Mouse (Mus musculus) limb, embryonic 13.5 days (tissue): ENCODE results near the gene Bckdhb. TPM values are rescaled to one million over a fixed set of nuclear protein-coding genes. Genes with fewer than 3 reads are reported as not detected.
A peak's percentile ranks its signal among the peaks of the same experiment; 100 is the strongest.

Experiments
- ATAC-seq: fragments of 200-750 bp; cut with Nextera tagmentation; 2 replicates; pipeline ENCODE4 v1.8.0; 2017; ENCODE audit warnings: low read depth, moderate number of reproducible peaks, moderate TSS enrichment; ENCODE audit not compliant: low FRiP score
- H3K27ac ChIP-seq: fragments of 300-500 bp; sonication (generic); 2 replicates; pipeline ENCODE4 v1.5.1; 2015; ENCODE audit warnings: inconsistent platforms, mild to moderate bottlenecking, moderate library complexity
- H3K27me3 ChIP-seq: fragments of 300-500 bp; sonication (generic); 2 replicates; pipeline ENCODE4 v1.6.1; 2015; ENCODE audit warnings: mild to moderate bottlenecking, inconsistent platforms
- H3K36me3 ChIP-seq: fragments of 300-500 bp; sonication (generic); 2 replicates; pipeline ENCODE4 v1.6.1; 2015; ENCODE audit warnings: inconsistent platforms, mild to moderate bottlenecking, moderate library complexity
- H3K4me1 ChIP-seq: fragments of 300-500 bp; sonication (generic); 2 replicates; pipeline ENCODE4 v1.6.1; 2015; ENCODE audit warnings: inconsistent platforms
- H3K4me2 ChIP-seq: fragments of 300-500 bp; sonication (generic); replicated peaks from 2 replicates; pipeline ENCODE4 v1.6.1; 2015; ENCODE audit warnings: inconsistent platforms, mild to moderate bottlenecking, moderate library complexity
- H3K4me3 ChIP-seq: fragments of 300-500 bp; sonication (generic); 2 replicates; pipeline ENCODE4 v1.5.1; 2015; ENCODE audit warnings: moderate library complexity, mild to moderate bottlenecking, inconsistent platforms
- H3K9ac ChIP-seq: fragments of 300-500 bp; sonication (generic); 2 replicates; pipeline ENCODE4 v1.6.1; 2015; ENCODE audit warnings: mild to moderate bottlenecking, inconsistent platforms
- H3K9me3 ChIP-seq: fragments of 300-500 bp; sonication (generic); 2 replicates; pipeline ENCODE4 v1.6.1; 2016; ENCODE audit warnings: inconsistent platforms
- WGBS: fragments of 180-500 bp; shearing (Covaris S2); methylation state at CpG from one replicate; pipeline ENCODE4 v1.1.7; 2015; 5-methylcytosine and 5-hydroxymethylcytosine counted together
- polyA plus RNA-seq: library from polyadenylated mRNA; unstranded; fragments of >200 nt; fragmentation: Nextera tagmentation; extraction: Ambion mirVana; gene quantifications from 2 replicates; pipeline ENCODE4 v1.2.1, GENCODE M21; 2015

The Bckdhb gene
- polyA plus RNA-seq, 1 experiment from 2014 or later: 53.4 TPM

DNA sequence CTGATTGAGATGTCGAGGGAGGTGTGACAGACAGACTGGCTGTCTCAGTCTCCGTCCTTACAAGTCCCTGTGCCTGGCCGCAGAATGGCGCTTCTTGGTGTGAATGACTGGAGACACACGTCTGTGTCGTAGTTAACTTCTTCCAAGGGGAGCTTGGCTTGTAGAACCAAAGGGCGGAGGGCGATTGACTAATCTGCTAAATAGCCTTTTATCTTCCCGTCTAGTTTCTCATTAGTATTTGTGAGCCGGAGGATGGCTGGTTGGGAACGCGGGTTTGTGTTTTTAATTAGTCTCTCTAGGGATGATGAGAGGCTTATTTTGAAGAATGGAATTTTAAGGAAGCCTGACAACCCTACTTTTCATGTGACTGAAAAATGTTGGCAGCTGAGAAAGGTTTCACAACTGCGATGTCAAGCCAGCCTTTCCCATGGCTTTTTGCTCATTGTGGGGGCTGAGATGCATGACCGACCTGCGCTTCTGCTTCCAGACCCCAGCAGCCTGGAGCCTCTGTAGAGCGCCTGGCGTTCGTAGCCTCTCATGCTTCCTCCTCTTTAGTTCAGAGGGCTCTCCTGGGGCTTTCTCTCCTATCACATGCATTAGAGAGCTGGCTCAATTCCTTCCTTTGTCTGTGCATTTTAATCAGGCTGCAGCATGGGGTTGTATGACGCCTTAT, 107.9 kb downstream of the Bckdhb start:
- no peaks in the 10 kb centered on the region for H3K36me3 ChIP-seq
- H3K4me3 ChIP-seq: no peak overlapping the region; the same call in 1 of the 2 replicates
- ATAC-seq: peak; percentile 53; the same call in 1 of the 2 replicates
- WGBS: 13% methylated on average over 19 of the region's 19 CpGs
- H3K9me3 ChIP-seq: no peaks in the 10 kb centered on the region
- H3K4me1 ChIP-seq: peaks cover 24% of the 10 kb centered on the region
- H3K9ac ChIP-seq: no peak overlapping the region
- peak overlapping the region; percentile 44 for H3K4me2 ChIP-seq
- 0 out of 2 replicates have a peak, but pooled peaks cover 6% of the 10 kb centered on the region for H3K27me3 ChIP-seq
- no peak overlapping the region for H3K27ac ChIP-seq

DNA sequence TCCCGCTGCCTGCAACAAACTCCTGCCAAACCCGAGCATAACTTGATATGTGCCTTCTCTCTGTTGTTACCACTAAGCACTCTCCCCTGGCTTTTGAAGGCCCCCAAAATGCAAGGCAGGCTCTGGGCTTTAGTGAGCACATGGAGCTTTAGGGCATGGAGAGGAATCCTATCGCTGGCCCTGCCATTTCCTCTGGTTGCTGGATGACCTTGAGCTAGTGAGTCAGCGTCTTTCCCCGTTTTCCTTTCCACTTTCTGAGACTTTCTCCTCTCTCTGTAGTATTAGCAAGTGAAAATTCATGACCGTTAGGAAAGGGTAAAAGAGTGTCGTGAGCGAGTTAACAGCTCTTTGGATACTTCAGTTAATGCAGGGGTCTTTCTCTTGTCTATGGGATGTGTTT, 111.1 kb downstream of the Bckdhb start:
- no peak overlapping the region for H3K4me3 ChIP-seq
- WGBS: 82% methylated on average over 8 of the region's 8 CpGs
- no peak overlapping the region for H3K4me2 ChIP-seq
- H3K36me3 ChIP-seq: no peaks in the 10 kb centered on the region
- no peak overlapping the region for H3K27ac ChIP-seq
- H3K4me1 ChIP-seq: peaks cover 28% of the 10 kb centered on the region
- ATAC-seq: no peak
- no peak overlapping the region for H3K9ac ChIP-seq
- 0 out of 2 replicates have a peak, but pooled peaks cover 3% of the 10 kb centered on the region for H3K27me3 ChIP-seq
- H3K9me3 ChIP-seq: no peaks in the 10 kb centered on the region

DNA sequence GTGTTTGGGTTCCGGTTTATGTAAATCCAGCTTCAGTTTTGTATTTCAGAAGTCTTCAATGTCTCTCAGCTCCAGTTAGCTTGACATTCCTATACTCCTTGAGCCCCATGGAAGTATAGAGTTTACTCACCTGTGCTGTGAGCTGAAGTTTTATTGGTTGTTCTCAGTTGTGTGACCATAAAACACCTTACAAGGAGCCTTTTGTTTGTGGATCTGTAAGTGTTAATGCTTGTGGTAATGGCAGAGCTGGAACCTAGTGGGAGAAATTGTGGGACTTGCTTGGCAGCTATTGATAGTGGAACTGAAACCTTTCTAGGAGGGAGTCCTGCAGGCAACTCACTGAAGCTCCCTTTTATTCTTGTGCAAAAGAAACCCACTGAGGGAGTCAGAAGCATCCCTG, 112.3 kb downstream of the Bckdhb start:
- Histone ChIP-seq H3K27me3 (no peaks in the 10 kb centered on the region), H3K9ac (no peak overlapping the region), H3K36me3 (no peaks in the 10 kb centered on the region), H3K9me3 (no peaks in the 10 kb centered on the region), H3K27ac (peak overlapping the region; percentile 55; the same call in 1 of the 2 replicates), H3K4me1 (peaks cover 27% of the 10 kb centered on the region), H3K4me2 (no peak overlapping the region), H3K4me3 (no peak overlapping the region)
- peak; percentile 54; the same call in 1 of the 2 replicates for ATAC-seq
- 55% methylated on average over 1 of the region's 1 CpGs for WGBS

- no peak overlapping the region for H3K27ac ChIP-seq
- H3K4me2 ChIP-seq: no peak overlapping the region
Measured at GRCm38 (mm10) chr9:84038946-84039345, 114.0 kb downstream of the Bckdhb start.

GRCm38 (mm10) chr9:84040376-84040775, 115.4 kb downstream of the Bckdhb start:
- no peak overlapping the region for H3K4me3 ChIP-seq
- H3K27ac ChIP-seq: no peak overlapping the region
- no peaks in the 10 kb centered on the region for H3K9me3 ChIP-seq
- no peak overlapping the region for H3K9ac ChIP-seq
- ATAC-seq: no peak
- H3K27me3 ChIP-seq: 0 out of 2 replicates have a peak, but pooled peaks cover 8% of the 10 kb centered on the region
- no peaks in the 10 kb centered on the region for H3K36me3 ChIP-seq
- H3K4me1 ChIP-seq: peaks cover 15% of the 10 kb centered on the region
- 78% methylated on average over 2 of the region's 2 CpGs for WGBS
- H3K4me2 ChIP-seq: no peak overlapping the region

More at GRCm38 (mm10) chr9:84038946-84039345, 114.0 kb downstream of the Bckdhb start:
- ATAC-seq: no peak
- no peak overlapping the region for H3K9ac ChIP-seq
- peaks cover 15% of the 10 kb centered on the region for H3K4me1 ChIP-seq
- no peaks in the 10 kb centered on the region for H3K27me3 ChIP-seq
- 86% methylated on average over 4 of the region's 4 CpGs for WGBS
- H3K9me3 ChIP-seq: no peaks in the 10 kb centered on the region
- no peaks in the 10 kb centered on the region for H3K36me3 ChIP-seq
- H3K4me3 ChIP-seq: no peak overlapping the region

GRCm38 (mm10) chr9:84041631-84042277, 116.8 kb downstream of the Bckdhb start:
- H3K4me3 ChIP-seq: no peak overlapping the region
- no peaks in the 10 kb centered on the region for H3K36me3 ChIP-seq
- whole genome bisulfite sequencing: 51% methylated on average over 3 of the region's 4 CpGs
- H3K4me1 ChIP-seq: peaks cover 22% of the 10 kb centered on the region
- H3K4me2 ChIP-seq: no peak overlapping the region
- H3K27ac ChIP-seq: no peak overlapping the region
- H3K27me3 ChIP-seq: 0 out of 2 replicates have a peak, but pooled peaks cover 8% of the 10 kb centered on the region
- ATAC-seq: no peak
- H3K9me3 ChIP-seq: no peaks in the 10 kb centered on the region
- H3K9ac ChIP-seq: no peak overlapping the region

DNA sequence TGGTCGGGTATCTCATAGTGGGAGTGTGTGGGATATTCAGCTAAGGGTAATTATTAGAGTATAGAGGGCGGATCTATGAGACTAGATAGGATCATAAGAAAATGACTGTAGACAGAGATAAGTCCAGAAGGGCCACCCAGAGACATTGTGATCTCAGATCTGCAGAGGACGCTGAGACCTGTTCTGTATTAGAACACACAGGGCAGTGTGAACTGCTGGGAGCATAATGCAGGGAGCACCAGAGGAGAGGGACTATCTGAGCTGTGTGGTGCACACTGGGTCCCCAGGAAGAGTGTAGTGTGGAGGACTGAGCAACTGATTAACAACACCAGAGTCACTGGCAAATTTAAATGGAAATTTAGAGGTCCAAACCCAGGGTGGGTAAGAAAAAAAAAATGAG, 117.6 kb downstream of the Bckdhb start:
- no peaks in the 10 kb centered on the region for H3K9me3 ChIP-seq
- no peaks in the 10 kb centered on the region for H3K36me3 ChIP-seq
- no peak for ATAC-seq
- H3K27me3 ChIP-seq: 0 out of 2 replicates have a peak, but pooled peaks cover 8% of the 10 kb centered on the region
- no peak overlapping the region for H3K4me2 ChIP-seq
- H3K4me3 ChIP-seq: no peak overlapping the region
- peaks cover 17% of the 10 kb centered on the region for H3K4me1 ChIP-seq
- WGBS: 83% methylated on average over 3 of the region's 3 CpGs
- H3K27ac ChIP-seq: no peak overlapping the region
- no peak overlapping the region for H3K9ac ChIP-seq

- H3K4me3 ChIP-seq: no peak overlapping the region
- ATAC-seq: no peak
- H3K4me2 ChIP-seq: no peak overlapping the region
- no peaks in the 10 kb centered on the region for H3K36me3 ChIP-seq
- no peaks in the 10 kb centered on the region for H3K9me3 ChIP-seq
- no peak overlapping the region for H3K27ac ChIP-seq
- WGBS: 92% methylated on average over 6 of the region's 6 CpGs
- H3K9ac ChIP-seq: no peak overlapping the region
- H3K4me1 ChIP-seq: peaks cover 9% of the 10 kb centered on the region; the same call in 1 of the 2 replicates
- H3K27me3 ChIP-seq: 0 out of 2 replicates have a peak, but pooled peaks cover 8% of the 10 kb centered on the region
Measured at GRCm38 (mm10) chr9:84044136-84044535, 119.2 kb downstream of the Bckdhb start.

DNA sequence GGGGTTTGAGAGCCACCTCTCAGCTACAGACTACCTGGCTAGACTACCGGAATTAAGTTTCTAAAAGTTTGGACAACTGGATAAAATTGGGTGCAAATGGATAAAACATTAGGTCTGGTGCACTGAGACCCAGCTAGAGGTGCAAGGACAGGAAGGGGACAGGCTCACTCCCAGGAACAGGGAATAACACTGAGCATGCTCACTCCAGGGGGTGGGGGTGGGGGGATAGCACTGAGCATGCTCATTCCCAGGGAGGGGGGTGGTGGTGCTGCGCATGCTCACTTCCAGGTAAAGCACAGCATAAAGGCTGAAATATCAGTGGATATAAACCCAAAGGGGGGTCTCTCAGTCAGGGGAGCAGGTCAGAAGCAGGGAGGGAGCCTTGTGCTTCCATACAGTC, 120.7 kb downstream of the Bckdhb start:
- H3K4me2 ChIP-seq: 0 out of 2 replicates have a peak overlapping the region, but pooled peaks have one; percentile 9
- no peaks in the 10 kb centered on the region for H3K9me3 ChIP-seq
- ATAC-seq: no peak
- no peaks in the 10 kb centered on the region for H3K36me3 ChIP-seq
- no peak overlapping the region for H3K27ac ChIP-seq
- 89% methylated on average over 2 of the region's 2 CpGs for WGBS
- H3K4me1 ChIP-seq: peaks cover 9% of the 10 kb centered on the region; the same call in 1 of the 2 replicates
- H3K4me3 ChIP-seq: no peak overlapping the region
- 0 out of 2 replicates have a peak, but pooled peaks cover 8% of the 10 kb centered on the region for H3K27me3 ChIP-seq
- H3K9ac ChIP-seq: no peak overlapping the region

GRCm38 (mm10) chr9:84046334-84046733, 121.4 kb downstream of the Bckdhb start:
- no peaks in the 10 kb centered on the region for H3K9me3 ChIP-seq
- H3K4me2 ChIP-seq: no peak overlapping the region
- peaks cover 12% of the 10 kb centered on the region for H3K4me1 ChIP-seq
- no peak overlapping the region for H3K27ac ChIP-seq
- 0 out of 2 replicates have a peak, but pooled peaks cover 8% of the 10 kb centered on the region for H3K27me3 ChIP-seq
- H3K36me3 ChIP-seq: no peaks in the 10 kb centered on the region
- no peak overlapping the region for H3K4me3 ChIP-seq
- 69% methylated on average over 9 of the region's 12 CpGs for WGBS
- ATAC-seq: peak; percentile 64
- no peak overlapping the region for H3K9ac ChIP-seq

DNA sequence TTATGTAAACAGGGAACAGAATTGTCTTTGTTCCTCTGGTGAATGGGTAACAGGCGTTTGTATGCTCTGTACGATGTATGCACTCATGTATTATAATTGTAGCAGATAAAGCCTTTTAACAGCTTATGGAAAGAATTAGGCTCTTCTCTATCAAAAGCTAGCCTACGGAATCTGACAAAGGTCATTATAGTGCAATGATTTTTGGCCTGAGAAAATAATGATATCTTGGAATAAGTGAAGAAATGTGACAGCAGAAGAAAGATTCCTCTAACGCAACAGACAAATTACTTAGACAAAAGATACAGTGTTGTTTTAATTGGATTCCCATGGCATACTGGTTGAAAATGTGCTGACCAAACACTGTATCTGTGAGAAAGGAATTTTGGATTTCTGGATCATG, 122.0 kb downstream of the Bckdhb start:
- Histone ChIP-seq H3K9me3 (no peaks in the 10 kb centered on the region), H3K4me3 (no peak overlapping the region), H3K4me2 (no peak overlapping the region), H3K9ac (no peak overlapping the region), H3K27me3 (0 out of 2 replicates have a peak, but pooled peaks cover 8% of the 10 kb centered on the region), H3K4me1 (peaks cover 18% of the 10 kb centered on the region), H3K27ac (no peak overlapping the region), H3K36me3 (no peaks in the 10 kb centered on the region)
- ATAC-seq: no peak
- 68% methylated on average over 4 of the region's 4 CpGs for WGBS

DNA sequence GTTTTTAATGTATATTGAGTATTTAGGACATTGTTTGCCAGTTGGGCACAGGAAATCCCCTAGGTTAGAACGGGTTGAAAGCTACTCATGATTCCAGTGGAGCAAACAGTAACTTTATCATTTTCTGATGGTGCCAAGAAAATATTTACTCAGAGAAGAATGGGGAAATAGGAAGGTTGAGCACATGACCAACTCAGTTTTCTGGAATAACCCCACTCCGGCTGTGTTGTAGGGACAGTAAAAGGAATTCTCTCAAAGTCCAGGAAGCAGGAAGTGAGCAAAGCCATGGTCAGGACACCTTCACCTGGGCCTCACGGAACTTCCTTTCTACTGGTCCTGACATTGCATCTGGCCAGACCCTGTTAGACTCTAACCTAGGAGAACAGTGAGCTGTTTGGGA, 122.5 kb downstream of the Bckdhb start:
- Histone ChIP-seq H3K4me3 (no peak overlapping the region), H3K4me2 (no peak overlapping the region), H3K4me1 (peaks cover 19% of the 10 kb centered on the region), H3K27me3 (0 out of 2 replicates have a peak, but pooled peaks cover 8% of the 10 kb centered on the region), H3K36me3 (no peaks in the 10 kb centered on the region), H3K27ac (no peak overlapping the region), H3K9ac (no peak overlapping the region), H3K9me3 (no peaks in the 10 kb centered on the region)
- ATAC-seq: no peak
- WGBS: 81% methylated on average over 3 of the region's 3 CpGs
